Mouse (Mus musculus): ENCODE results near the gene Dip2b.

Gene Dip2b

GRCm38 (mm10) chr15:100082733-100083132 lies 44.3 kb downstream of the Dip2b start:
- no peak for DNase-seq (ENCODE audit: low read depth in 2 of 2, low spot score in 2 of 2)

- no peak for DNase-seq (ENCODE audit: low read depth in 2 of 2, low spot score in 2 of 2)
Measured at GRCm38 (mm10) chr15:100083882-100084281, 45.4 kb downstream of the Dip2b start.

- no peak for DNase-seq (ENCODE audit: low read depth in 2 of 2, low spot score in 2 of 2)
Measured at GRCm38 (mm10) chr15:100084882-100085281, 46.4 kb downstream of the Dip2b start.

- no peak for DNase-seq (ENCODE audit: low read depth in 2 of 2, low spot score in 2 of 2)
Measured at GRCm38 (mm10) chr15:100088021-100088420, 49.6 kb downstream of the Dip2b start.

GRCm38 (mm10) chr15:100089645-100090053 lies 51.2 kb downstream of the Dip2b start:
- DNase-seq (ENCODE audit: low read depth in 2 of 2, low spot score in 2 of 2), result peak in 1 of 2 experiments; percentile 14

- no peak for DNase-seq (ENCODE audit: low read depth in 2 of 2, low spot score in 2 of 2)
Measured at GRCm38 (mm10) chr15:100091818-100092217, 53.4 kb downstream of the Dip2b start.

GRCm38 (mm10) chr15:100092258-100092657 lies 53.8 kb downstream of the Dip2b start:
- no peak for DNase-seq (ENCODE audit: low read depth in 2 of 2, low spot score in 2 of 2)

- no peak for DNase-seq (ENCODE audit: low read depth in 2 of 2, low spot score in 2 of 2)
Measured at GRCm38 (mm10) chr15:100096587-100097428, 58.3 kb downstream of the Dip2b start.

- no peak for DNase-seq (ENCODE audit: low read depth in 2 of 2, low spot score in 2 of 2)
Measured at GRCm38 (mm10) chr15:100100336-100100735, 61.9 kb downstream of the Dip2b start.

- DNase-seq (ENCODE audit: low read depth in 2 of 2, low spot score in 2 of 2), result no peak
Measured at GRCm38 (mm10) chr15:100101206-100101605, 62.7 kb downstream of the Dip2b start.

GRCm38 (mm10) chr15:100104126-100104525 lies 65.7 kb downstream of the Dip2b start:
- no peak for DNase-seq (ENCODE audit: low read depth in 2 of 2, low spot score in 2 of 2)

GRCm38 (mm10) chr15:100108071-100108782 lies 69.8 kb downstream of the Dip2b start:
- DNase-seq (ENCODE audit: low read depth in 2 of 2, low spot score in 2 of 2), result no peak

- DNase-seq (ENCODE audit: low read depth in 2 of 2, low spot score in 2 of 2), result no peak
Measured at GRCm38 (mm10) chr15:100109916-100110315, 71.5 kb downstream of the Dip2b start.

GRCm38 (mm10) chr15:100111891-100112290 lies 73.4 kb downstream of the Dip2b start:
- no peak for DNase-seq (ENCODE audit: low read depth in 2 of 2, low spot score in 2 of 2)

- no peak for DNase-seq (ENCODE audit: low read depth in 2 of 2, low spot score in 2 of 2)
Measured at GRCm38 (mm10) chr15:100112309-100112966, 74.0 kb downstream of the Dip2b start.

- DNase-seq (ENCODE audit: low read depth in 2 of 2, low spot score in 2 of 2), result no peak
Measured at GRCm38 (mm10) chr15:100113343-100114275, 75.1 kb downstream of the Dip2b start.

- no peak for DNase-seq (ENCODE audit: low read depth in 2 of 2, low spot score in 2 of 2)
Measured at GRCm38 (mm10) chr15:100115416-100115815, 77.0 kb downstream of the Dip2b start.

GRCm38 (mm10) chr15:100116325-100116724 lies 77.9 kb downstream of the Dip2b start:
- DNase-seq (ENCODE audit: low read depth in 2 of 2, low spot score in 2 of 2), result no peak

GRCm38 (mm10) chr15:100119225-100119788 lies 80.8 kb downstream of the Dip2b start:
- peak in 1 of 2 experiments; percentile 18 for DNase-seq (ENCODE audit: low read depth in 2 of 2, low spot score in 2 of 2)

- no peak for DNase-seq (ENCODE audit: low read depth in 2 of 2, low spot score in 2 of 2)
Measured at GRCm38 (mm10) chr15:100121437-100121836, 83.0 kb downstream of the Dip2b start.
